Mouse (Mus musculus): ENCODE results near the gene Igsf10. TPM values are rescaled to one million over a fixed set of nuclear protein-coding genes. Genes with fewer than 3 reads are reported as not detected.

The Igsf10 gene
- total RNA-seq, 2 experiments from 2014 or later: 1.6 to 2.1 TPM

DNA sequence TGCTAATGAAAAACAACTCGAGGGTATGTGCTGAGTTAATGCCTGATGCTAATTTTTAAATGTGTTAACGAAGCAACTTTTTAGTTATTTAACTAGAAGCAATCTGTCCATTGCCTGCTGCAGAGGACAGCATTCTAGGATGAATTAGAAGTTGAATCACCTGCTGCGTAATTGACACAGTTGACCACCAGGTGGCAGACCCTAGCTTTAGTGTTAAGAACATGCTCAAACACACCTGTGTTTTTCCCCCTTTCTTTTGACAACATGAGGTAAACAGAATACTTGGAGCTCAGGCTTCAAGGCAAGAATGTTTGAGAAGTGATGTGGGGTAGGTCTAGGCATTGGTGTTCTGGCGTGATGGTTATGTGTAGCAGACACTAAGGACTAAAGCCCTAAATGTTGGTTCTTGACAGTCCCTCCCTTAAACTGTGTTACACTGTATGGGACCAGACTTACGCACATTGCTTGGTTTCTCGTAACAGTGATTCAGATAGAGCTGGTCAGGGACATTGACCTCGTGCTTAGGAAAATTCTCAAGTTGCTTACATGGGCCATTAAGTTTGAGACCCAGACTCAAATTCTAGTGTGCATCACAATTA, 22.8 kb downstream of the Igsf10 start:
- Histone ChIP-seq H3K27ac (no peak overlapping the region), H3K4me3 (no peak overlapping the region)
- peak; percentile 38 to 60 for DNase-seq (ENCODE audit: extremely low spot score in 1 of 2, low spot score in 2 of 2)
- TF ChIP-seq CTCF (IDR thresholded peaks at IDR 0.05): peak; percentile 80
- intact Hi-C loops (cut with DNase I): loop anchor here (5.0 to 10.0 kb wide), 3 partner anchors 423 to 791 kb away; no protein-coding TSS in a partner anchor

DNA sequence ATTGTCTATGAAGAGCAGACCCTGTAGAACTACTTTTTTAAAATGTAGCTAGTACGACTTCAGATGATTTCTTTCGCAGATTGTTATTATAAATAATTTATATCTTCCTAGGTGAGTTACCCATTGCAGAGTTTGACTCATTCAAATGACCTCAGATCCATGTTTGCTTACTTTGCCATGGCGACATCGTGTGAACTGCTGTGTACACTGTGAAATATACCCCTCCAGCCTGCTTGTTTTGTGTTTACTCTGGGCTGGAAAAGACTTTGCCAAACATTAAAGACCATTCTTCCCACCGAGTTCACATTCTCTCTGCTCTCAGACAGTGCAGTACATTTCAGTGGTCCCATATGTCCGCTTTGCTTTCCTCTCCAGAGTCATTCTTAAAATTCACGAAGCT, 28.1 kb downstream of the Igsf10 start:
- no peak overlapping the region for H3K4me3 ChIP-seq
- H3K27ac ChIP-seq: no peak overlapping the region
- intact Hi-C loops (cut with DNase I): loop anchor here (10.0 kb wide), 1 partner anchor 141 kb away; no protein-coding TSS in a partner anchor
- no peak for TF ChIP-seq CTCF (IDR thresholded peaks at IDR 0.05)
- DNase-seq (ENCODE audit: extremely low spot score in 1 of 2, low spot score in 2 of 2): no peak

- H3K27ac ChIP-seq: no peak overlapping the region; the same call in 1 of the 2 replicates
Observed at GRCm38 (mm10) chr3:59312610-59313009, 31.6 kb downstream of the Igsf10 start.

GRCm38 (mm10) chr3:59305518-59305917, 38.7 kb downstream of the Igsf10 start:
- H3K4me3 ChIP-seq: no peak overlapping the region
- DNase-seq (ENCODE audit: extremely low spot score in 1 of 2, low spot score in 2 of 2): no peak
- no peak for TF ChIP-seq CTCF (IDR thresholded peaks at IDR 0.05)
- intact Hi-C loops (cut with DNase I): no loop called here
- H3K27ac ChIP-seq: no peak overlapping the region

More at GRCm38 (mm10) chr3:59312610-59313009, 31.6 kb downstream of the Igsf10 start:
- intact Hi-C loops (cut with DNase I): loop anchor here (10.0 kb wide), 1 partner anchor 138 kb away; no protein-coding TSS in a partner anchor
- no peak overlapping the region for H3K4me3 ChIP-seq
- DNase-seq (ENCODE audit: extremely low spot score in 1 of 2, low spot score in 2 of 2): peak; percentile 47 to 50
- no peak for TF ChIP-seq CTCF (IDR thresholded peaks at IDR 0.05)

- DNase-seq (ENCODE audit: extremely low spot score in 1 of 2, low spot score in 2 of 2): no peak
- no peak overlapping the region for H3K27ac ChIP-seq
- no peak overlapping the region for H3K4me3 ChIP-seq
- intact Hi-C loops (cut with DNase I): no loop called here
- no peak for TF ChIP-seq CTCF (IDR thresholded peaks at IDR 0.05)
Observed at GRCm38 (mm10) chr3:59304944-59305343, 39.2 kb downstream of the Igsf10 start.

GRCm38 (mm10) chr3:59297653-59298052, 46.5 kb downstream of the Igsf10 start:
- no peak for TF ChIP-seq CTCF (IDR thresholded peaks at IDR 0.05)
- no peak overlapping the region for H3K4me3 ChIP-seq
- H3K27ac ChIP-seq: no peak overlapping the region
- intact Hi-C loops (cut with DNase I): no loop called here
- DNase-seq (ENCODE audit: extremely low spot score in 1 of 2, low spot score in 2 of 2): no peak

- Histone ChIP-seq H3K27ac (no peak overlapping the region), H3K4me3 (no peak overlapping the region)
- TF ChIP-seq CTCF (IDR thresholded peaks at IDR 0.05): no peak
- intact Hi-C loops (cut with DNase I): no loop called here
- no peak for DNase-seq (ENCODE audit: extremely low spot score in 1 of 2, low spot score in 2 of 2)
Observed at GRCm38 (mm10) chr3:59296563-59297130, 47.5 kb downstream of the Igsf10 start.

DNA sequence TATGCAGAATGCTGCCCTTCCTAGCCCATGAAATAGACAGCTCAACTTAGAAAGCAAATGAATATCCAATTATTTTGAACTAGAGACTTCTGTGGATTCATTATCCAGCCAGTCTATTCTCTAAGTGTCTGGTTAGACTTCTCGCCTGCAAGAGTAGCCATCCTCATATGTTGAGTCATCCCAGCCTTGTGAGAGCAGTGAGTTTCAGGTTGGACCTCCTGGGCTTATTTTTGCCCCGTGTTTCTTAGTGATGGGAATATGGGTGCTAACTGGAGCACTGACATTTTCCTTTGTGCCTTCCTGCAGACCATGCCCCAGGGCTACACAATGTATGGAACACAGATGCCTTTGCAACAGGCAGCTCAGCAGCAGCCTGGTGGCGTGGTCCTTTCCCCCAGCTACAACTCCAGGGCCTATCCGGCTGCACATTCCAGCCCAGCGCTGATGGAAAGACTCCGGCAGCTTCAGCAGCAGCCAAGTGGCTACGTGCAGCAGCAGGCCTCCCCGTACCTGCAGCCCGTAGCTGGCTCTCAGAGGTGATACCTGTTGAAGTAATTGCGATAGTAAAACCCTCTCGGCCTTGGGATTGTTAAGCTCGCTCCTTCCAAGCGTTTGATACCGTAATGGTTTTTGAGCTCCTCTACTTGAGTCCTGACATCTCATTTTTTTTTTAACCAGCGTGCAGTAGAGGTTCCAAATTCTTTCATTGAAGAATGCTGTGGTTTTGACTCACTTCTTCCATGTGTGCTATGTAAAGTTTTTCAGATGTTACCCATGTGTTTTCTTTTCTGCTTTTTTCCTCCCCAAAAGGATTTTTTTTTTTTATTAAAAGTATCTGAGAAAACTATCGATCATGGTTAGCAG, 48.3 kb downstream of the Igsf10 start:
- H3K27ac ChIP-seq: no peak overlapping the region
- intact Hi-C loops (cut with DNase I): no loop called here
- TF ChIP-seq CTCF (IDR thresholded peaks at IDR 0.05): no peak
- DNase-seq (ENCODE audit: extremely low spot score in 1 of 2, low spot score in 2 of 2): no peak
- H3K4me3 ChIP-seq: no peak overlapping the region

- H3K27ac ChIP-seq: no peak overlapping the region
- H3K4me3 ChIP-seq: no peak overlapping the region
- DNase-seq (ENCODE audit: extremely low spot score in 1 of 2, low spot score in 2 of 2): no peak
- no peak for TF ChIP-seq CTCF (IDR thresholded peaks at IDR 0.05)
- intact Hi-C loops (cut with DNase I): no loop called here
Observed at GRCm38 (mm10) chr3:59293437-59294199, 50.6 kb downstream of the Igsf10 start.

DNA sequence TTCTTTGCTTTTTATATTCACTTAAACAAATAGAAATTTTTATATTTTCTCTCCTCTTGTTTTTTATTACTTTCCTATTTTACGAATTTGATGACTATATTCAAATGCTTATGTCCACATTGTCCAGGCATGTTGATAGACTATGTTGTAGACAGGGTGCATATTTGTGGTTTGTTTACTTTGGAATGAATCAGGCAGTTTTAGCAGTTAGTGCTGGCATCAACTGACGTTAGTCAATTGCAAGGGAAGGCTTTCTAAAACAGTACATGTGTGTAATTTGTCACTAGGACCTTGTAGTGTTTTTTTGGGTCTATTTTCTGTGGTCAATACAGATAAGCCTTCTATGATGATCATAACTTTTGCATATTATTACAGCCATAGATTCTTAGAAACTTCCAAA, 53.6 kb downstream of the Igsf10 start:
- no peak overlapping the region for H3K4me3 ChIP-seq
- no peak for DNase-seq (ENCODE audit: extremely low spot score in 1 of 2, low spot score in 2 of 2)
- no peak overlapping the region for H3K27ac ChIP-seq
- TF ChIP-seq CTCF (IDR thresholded peaks at IDR 0.05): no peak
- intact Hi-C loops (cut with DNase I): no loop called here

DNA sequence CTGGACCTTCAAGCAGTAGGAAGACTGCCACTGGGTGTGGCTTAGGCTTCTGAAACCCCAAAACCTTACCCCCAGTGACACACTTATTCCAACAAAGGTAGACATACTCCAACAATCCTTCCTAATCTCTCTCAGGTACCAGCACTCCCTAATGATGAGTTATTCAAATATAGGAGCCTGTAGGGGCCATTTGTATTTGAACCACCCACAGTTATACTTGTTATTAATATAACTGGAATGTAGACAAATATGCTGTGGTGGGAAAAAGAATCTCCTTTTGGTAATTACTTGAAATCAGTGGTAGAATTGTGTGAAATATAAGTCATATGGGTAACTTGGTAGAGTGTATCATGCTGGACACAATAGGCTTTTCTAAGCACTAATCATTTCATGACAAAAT, 65.6 kb downstream of the Igsf10 start:
- no peak for DNase-seq (ENCODE audit: extremely low spot score in 1 of 2, low spot score in 2 of 2)
- no peak for TF ChIP-seq CTCF (IDR thresholded peaks at IDR 0.05)
- no peak overlapping the region for H3K27ac ChIP-seq
- intact Hi-C loops (cut with DNase I): no loop called here
- no peak overlapping the region for H3K4me3 ChIP-seq

GRCm38 (mm10) chr3:59278254-59278533, 66.0 kb downstream of the Igsf10 start:
- DNase-seq (ENCODE audit: extremely low spot score in 1 of 2, low spot score in 2 of 2): no peak
- intact Hi-C loops (cut with DNase I): no loop called here
- Histone ChIP-seq H3K27ac (no peak overlapping the region), H3K4me3 (no peak overlapping the region)
- TF ChIP-seq CTCF (IDR thresholded peaks at IDR 0.05): no peak

Data from left cerebral cortex, adult 2 months (tissue).